Mouse (Mus musculus) lung, postnatal 0 days (tissue): ENCODE data around the gene Ginm1. TPM values are rescaled to one million over a fixed set of nuclear protein-coding genes. Genes with fewer than 3 reads are reported as not detected.
"Not testable (repeated sequence)": the region's sequence is repeated elsewhere in the genome, so short reads cannot be mapped to it uniquely, and the experiment has no call there.

Experiments used
- ATAC-seq: fragments of 200-750 bp; cut with Nextera tagmentation; 2 replicates; pipeline ENCODE4 v1.8.0; 2017; ENCODE audit warnings: moderate library complexity
- DNase-seq: peaks from one replicate; pipeline ENCODE4 v3.0.0-alpha.2; 2016; ENCODE audit warnings: low spot score
- H3K27ac ChIP-seq: fragments of 300-500 bp; sonication (generic); 2 replicates; pipeline ENCODE4 v1.5.1; 2014; ENCODE audit warnings: antibody characterized with exemption, mild to moderate bottlenecking, low read length, mixed read lengths
- H3K27me3 ChIP-seq: fragments of 300-500 bp; sonication (generic); replicated peaks from 2 replicates; pipeline ENCODE4 v1.6.1; 2014; ENCODE audit warnings: low read length, mixed read lengths; ENCODE audit not compliant: insufficient read depth
- H3K36me3 ChIP-seq: fragments of 300-500 bp; sonication (generic); 2 replicates; pipeline ENCODE4 v1.6.1; 2014; ENCODE audit warnings: low read length, mixed read lengths; ENCODE audit not compliant: insufficient read depth
- H3K4me1 ChIP-seq: fragments of 300-500 bp; sonication (generic); 2 replicates; pipeline ENCODE4 v1.6.1; 2014; ENCODE audit warnings: antibody characterized with exemption, low read depth, low read length, mixed read lengths; ENCODE audit not compliant: insufficient read depth
- H3K4me2 ChIP-seq: fragments of 300-500 bp; sonication (generic); replicated peaks from 2 replicates; pipeline ENCODE4 v1.6.1; 2014; ENCODE audit warnings: low read depth, mild to moderate bottlenecking, low read length, moderate library complexity, mixed read lengths
- H3K4me3 ChIP-seq: fragments of 300-500 bp; sonication (generic); 2 replicates; pipeline ENCODE4 v1.5.1; 2014; ENCODE audit warnings: low read depth, low read length
- H3K9ac ChIP-seq: fragments of 300-500 bp; sonication (generic); replicated peaks from 2 replicates; pipeline ENCODE4 v1.6.1; 2014; ENCODE audit warnings: low read depth, mild to moderate bottlenecking
- H3K9me3 ChIP-seq: fragments of 300-500 bp; sonication (generic); 2 replicates; pipeline ENCODE4 v1.6.1; 2016; ENCODE audit warnings: low read length, mixed read lengths
- CTCF ChIP-seq: IDR thresholded peaks from 2 replicates; pipeline ENCODE4 v1.5.1; 2016; ENCODE audit warnings: antibody characterized with exemption, mild to moderate bottlenecking
- EP300 ChIP-seq: IDR thresholded peaks from 2 replicates; pipeline ENCODE4 v1.6.1; 2016; ENCODE audit warnings: antibody characterized with exemption, mild to moderate bottlenecking, control low read depth
- WGBS: fragments of 180-500 bp; shearing (Covaris S2); extraction: QIAGEN DNeasy Blood & Tissue Kit; methylation state at CpG from one replicate; pipeline ENCODE4 v1.1.7; 2014; 5-methylcytosine and 5-hydroxymethylcytosine counted together
- polyA plus RNA-seq: library from polyadenylated mRNA; unstranded; fragments of >200 nt; fragmentation: Nextera tagmentation; extraction: Ambion mirVana; gene quantifications from 2 replicates; pipeline ENCODE4 v1.2.1, GENCODE M21; 2015

Gene Ginm1
- polyA plus RNA-seq, 1 experiment from 2014 or later, result 167 TPM

GRCm38 (mm10) chr10:7772769-7773168 is 19.9 kb downstream of the Ginm1 start:
- Histone ChIP-seq H3K36me3 (peaks cover 47% of the 10 kb centered on the region; the same call in 1 of the 2 replicates), H3K9ac (no peak overlapping the region), H3K9me3 (no peaks in the 10 kb centered on the region), H3K27ac (no peak overlapping the region), H3K27me3 (no peaks in the 10 kb centered on the region), H3K4me2 (no peak overlapping the region), H3K4me3 (no peak overlapping the region), H3K4me1 (no peaks in the 10 kb centered on the region)
- TF ChIP-seq EP300 (no peak), CTCF (no peak)
- ATAC-seq (no peak), DNase-seq (no peak)
- WGBS, result 87% methylated on average over 1 of the region's 1 CpGs

- H3K4me2 ChIP-seq, result no peak overlapping the region
- WGBS, result 93% methylated on average over 4 of the region's 4 CpGs
- H3K4me3 ChIP-seq, result no peak overlapping the region
- no peak overlapping the region for H3K9ac ChIP-seq
- no peaks in the 10 kb centered on the region for H3K4me1 ChIP-seq
- ATAC-seq (no peak), DNase-seq (no peak)
- H3K36me3 ChIP-seq, result peaks cover 47% of the 10 kb centered on the region; the same call in 1 of the 2 replicates
- H3K9me3 ChIP-seq, result no peaks in the 10 kb centered on the region
- no peak overlapping the region for H3K27ac ChIP-seq
- H3K27me3 ChIP-seq, result no peaks in the 10 kb centered on the region
- no peak for TF ChIP-seq EP300
- no peak for TF ChIP-seq CTCF
Observed at GRCm38 (mm10) chr10:7772346-7772745, 20.3 kb downstream of the Ginm1 start.

- 88% methylated on average over 2 of the region's 2 CpGs for WGBS
- TF ChIP-seq CTCF, result no peak
- no peak for TF ChIP-seq EP300
Observed at GRCm38 (mm10) chr10:7757544-7757943, 35.1 kb downstream of the Ginm1 start.

GRCm38 (mm10) chr10:7748752-7749151 is 43.9 kb downstream of the Ginm1 start:
- H3K4me2 ChIP-seq, result no peak overlapping the region
- H3K9ac ChIP-seq, result no peak overlapping the region
- no peak for TF ChIP-seq CTCF
- TF ChIP-seq EP300, result no peak
- H3K27me3 ChIP-seq, result no peaks in the 10 kb centered on the region
- ATAC-seq (no peak), DNase-seq (no peak)
- H3K9me3 ChIP-seq, result no peaks in the 10 kb centered on the region
- no peak overlapping the region for H3K4me3 ChIP-seq
- H3K4me1 ChIP-seq, result no peaks in the 10 kb centered on the region
- peaks cover 20% of the 10 kb centered on the region for H3K36me3 ChIP-seq
- 90% methylated on average over 6 of the region's 6 CpGs for WGBS
- no peak overlapping the region for H3K27ac ChIP-seq

More at GRCm38 (mm10) chr10:7757544-7757943, 35.1 kb downstream of the Ginm1 start:
- Histone ChIP-seq H3K9ac (no peak overlapping the region), H3K27ac (no peak overlapping the region), H3K9me3 (no peaks in the 10 kb centered on the region), H3K36me3 (peaks cover 19% of the 10 kb centered on the region; the same call in 1 of the 2 replicates), H3K4me2 (no peak overlapping the region), H3K4me1 (no peaks in the 10 kb centered on the region), H3K4me3 (no peak overlapping the region), H3K27me3 (no peaks in the 10 kb centered on the region)
- DNase-seq (no peak), ATAC-seq (no peak)

GRCm38 (mm10) chr10:7745528-7745927 is 47.1 kb downstream of the Ginm1 start:
- not testable (repeated sequence) for H3K4me3 ChIP-seq, H3K27me3 ChIP-seq, DNase-seq, H3K4me2 ChIP-seq, H3K9me3 ChIP-seq, H3K9ac ChIP-seq, ATAC-seq, H3K27ac ChIP-seq, H3K4me1 ChIP-seq
- WGBS, result 95% methylated on average over 6 of the region's 6 CpGs
- peaks cover 13% of the 10 kb centered on the region for H3K36me3 ChIP-seq

DNA sequence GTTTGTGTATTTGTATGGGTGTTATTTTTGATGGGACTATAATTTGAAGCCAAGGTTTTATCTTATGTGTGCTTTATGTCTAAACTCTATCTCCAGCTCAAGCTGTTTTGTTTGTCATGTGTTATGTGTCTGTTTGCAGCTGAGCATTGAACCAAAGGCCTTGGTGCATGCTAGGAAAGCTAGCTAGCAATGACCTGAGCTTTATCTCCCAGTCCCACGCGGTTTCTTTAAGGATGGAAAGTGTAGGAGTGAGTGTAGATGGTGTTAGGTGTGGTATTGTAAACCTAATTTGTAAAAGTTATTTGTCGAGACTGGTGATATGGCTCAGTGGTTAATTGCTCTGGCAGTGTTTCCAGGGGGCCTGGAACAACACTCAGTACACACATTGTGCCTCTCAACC is 54.7 kb downstream of the Ginm1 start:
- no peak for DNase-seq
- H3K9me3 ChIP-seq, result no peaks in the 10 kb centered on the region
- TF ChIP-seq CTCF (no peak), EP300 (no peak)
- H3K27ac ChIP-seq, result no peak overlapping the region
- no peaks in the 10 kb centered on the region for H3K36me3 ChIP-seq
- no peaks in the 10 kb centered on the region for H3K27me3 ChIP-seq
- no peaks in the 10 kb centered on the region; the same call in 1 of the 2 replicates for H3K4me1 ChIP-seq
- no peak overlapping the region for H3K4me3 ChIP-seq
- H3K4me2 ChIP-seq, result no peak overlapping the region
- H3K9ac ChIP-seq, result no peak overlapping the region
- 77% methylated on average over 3 of the region's 3 CpGs for WGBS
- ATAC-seq, result no peak

- no peak overlapping the region for H3K4me3 ChIP-seq
- H3K9ac ChIP-seq, result no peak overlapping the region
- H3K27ac ChIP-seq, result no peak overlapping the region
- H3K9me3 ChIP-seq, result no peaks in the 10 kb centered on the region
- H3K27me3 ChIP-seq, result no peaks in the 10 kb centered on the region
- no peaks in the 10 kb centered on the region; the same call in 1 of the 2 replicates for H3K4me1 ChIP-seq
- no peak overlapping the region for H3K4me2 ChIP-seq
- ATAC-seq (peak; percentile 65), DNase-seq (peak; percentile 48)
- no peak for TF ChIP-seq CTCF
- no peak for TF ChIP-seq EP300
- H3K36me3 ChIP-seq, result no peaks in the 10 kb centered on the region
Observed at GRCm38 (mm10) chr10:7737122-7737521, 55.5 kb downstream of the Ginm1 start.
